23 mouse cellular contexts compared by ENCODE assay signal in the genomic region with DNA sequence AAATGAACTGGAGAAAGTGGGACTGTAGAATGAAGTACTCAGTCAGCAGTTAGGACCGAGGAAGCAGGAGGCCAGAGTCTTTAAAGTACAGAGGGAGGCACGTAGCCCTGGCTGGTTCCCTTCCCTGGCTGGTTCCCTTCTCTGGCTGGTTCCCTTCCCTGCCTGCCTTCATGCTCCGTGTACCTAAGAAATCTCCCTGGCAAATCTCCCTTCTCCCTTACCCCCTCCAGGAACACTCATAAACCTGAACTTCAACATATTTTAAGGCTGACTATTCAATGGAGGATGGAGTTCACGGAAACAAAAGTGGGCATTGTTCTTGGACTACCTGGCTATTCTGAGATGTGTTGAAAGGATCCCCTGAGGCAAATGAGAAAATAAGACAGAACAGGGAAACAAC.
DNase-seq lines count a peak whose midpoint lies in the region; ATAC-seq and TF ChIP-seq lines count a peak whose summit lies in the region.
"Had no signal": no experiment of that assay in that cellular context is flagged by ENCODE, and none has a peak within 500 bp of the region (broad histone marks: within the 10 kb centered on the region; RNA-seq: fewer than 3 reads in every experiment).

No protein-coding gene starts in this region.

- no peak overlapping the region for H3K4me2 ChIP-seq in embryonic facial prominence, embryonic 11.5 days (ENCODE audit: low read depth, low read length)
- H3K4me2 ChIP-seq in lung, embryonic 14.5 days, result no peak overlapping the region
- H3K4me2 ChIP-seq in lung, postnatal 0 days (replicated peaks; ENCODE audit: low read depth, low read length), result no peak overlapping the region
- H3K4me2 ChIP-seq: embryonic facial prominence, embryonic 12.5 days; heart, embryonic 15.5 days; limb, embryonic 13.5 days; liver, embryonic 15.5 days; midbrain, embryonic 15.5 days had no signal

- in situ Hi-C loops in Patski (cut with MboI; ENCODE audit: low pct_unique_long_range_greater_than_20kb), result no loop called here

- no peak overlapping the region for H3K4me3 ChIP-seq in embryonic facial prominence, embryonic 11.5 days (ENCODE audit: low read depth, low read length)
- no peak overlapping the region for H3K4me3 ChIP-seq in embryonic facial prominence, embryonic 10.5 days
- H3K4me3 ChIP-seq in lung, embryonic 14.5 days (ENCODE audit: low read depth, low read length), result no peak overlapping the region
- no peak overlapping the region for H3K4me3 ChIP-seq in lung, postnatal 0 days (ENCODE audit: low read depth, low read length)
- no peak overlapping the region for H3K4me3 ChIP-seq in heart, embryonic 10.5 days
- H3K4me3 ChIP-seq: embryonic facial prominence, embryonic 12.5 days; heart, adult 2 months; heart, embryonic 15.5 days; limb, embryonic 13.5 days; liver, embryonic 15.5 days; megakaryocyte, embryonic 14.5 days; midbrain, embryonic 15.5 days; myocyte had no signal

- CTCF ChIA-PET in Patski (lab: Charles Lee), result interaction anchor here (2.1 kb wide), 1 partner anchor 20 kb away, joined by 4 read pairs; no protein-coding TSS in a partner anchor

- H3K9me3 ChIP-seq in embryonic facial prominence, embryonic 11.5 days (replicated peaks; ENCODE audit: control insufficient read depth, low read length), result no peaks in the 10 kb centered on the region
- H3K9me3 ChIP-seq in embryonic facial prominence, embryonic 10.5 days, result no peaks in the 10 kb centered on the region
- H3K9me3 ChIP-seq in lung, embryonic 14.5 days (ENCODE audit: low read depth, low read length), result no peaks in the 10 kb centered on the region
- no peaks in the 10 kb centered on the region for H3K9me3 ChIP-seq in lung, postnatal 0 days (ENCODE audit: low read length)
- H3K9me3 ChIP-seq in heart, embryonic 10.5 days, result no peaks in the 10 kb centered on the region
- H3K9me3 ChIP-seq: embryonic facial prominence, embryonic 12.5 days; heart, embryonic 15.5 days; limb, embryonic 13.5 days; liver, embryonic 15.5 days; midbrain, embryonic 15.5 days had no signal

- TF ChIP-seq CTCF in lung, embryonic 14.5 days (IDR thresholded peaks at IDR 0.05; ENCODE audit: low read depth), result no peak
- no peak for TF ChIP-seq CTCF in Patski (IDR thresholded peaks at IDR 0.05)
- no peak for TF ChIP-seq CTCF in lung, postnatal 0 days (IDR thresholded peaks at IDR 0.05)

- no peaks in the 10 kb centered on the region for H3K36me3 ChIP-seq in embryonic facial prominence, embryonic 11.5 days (replicated peaks; ENCODE audit: control insufficient read depth, insufficient read depth, low read depth, low read length)
- no peaks in the 10 kb centered on the region for H3K36me3 ChIP-seq in embryonic facial prominence, embryonic 10.5 days (replicated peaks)
- H3K36me3 ChIP-seq in lung, embryonic 14.5 days (ENCODE audit: insufficient read depth), result no peaks in the 10 kb centered on the region
- H3K36me3 ChIP-seq in lung, postnatal 0 days (ENCODE audit: insufficient read depth, low read length), result no peaks in the 10 kb centered on the region
- no peaks in the 10 kb centered on the region for H3K36me3 ChIP-seq in heart, embryonic 10.5 days
- H3K36me3 ChIP-seq: embryonic facial prominence, embryonic 12.5 days; heart, embryonic 15.5 days; limb, embryonic 13.5 days; liver, embryonic 15.5 days; midbrain, embryonic 15.5 days had no signal

- H3K9ac ChIP-seq in embryonic facial prominence, embryonic 11.5 days (replicated peaks; ENCODE audit: low read length), result no peak overlapping the region
- H3K9ac ChIP-seq in lung, embryonic 14.5 days, result no peak overlapping the region
- no peak overlapping the region for H3K9ac ChIP-seq in lung, postnatal 0 days (replicated peaks; ENCODE audit: low read depth)
- H3K9ac ChIP-seq: embryonic facial prominence, embryonic 12.5 days; heart, embryonic 15.5 days; limb, embryonic 13.5 days; liver, embryonic 15.5 days; midbrain, embryonic 15.5 days had no signal

- H3K4me1 ChIP-seq in embryonic facial prominence, embryonic 11.5 days (ENCODE audit: control insufficient read depth, insufficient read depth, low read length), result no peaks in the 10 kb centered on the region
- H3K4me1 ChIP-seq in embryonic facial prominence, embryonic 10.5 days, result peaks cover 5% of the 10 kb centered on the region; the same call in 1 of the 2 replicates
- H3K4me1 ChIP-seq in lung, embryonic 14.5 days (ENCODE audit: insufficient read depth), result no peaks in the 10 kb centered on the region
- H3K4me1 ChIP-seq in lung, postnatal 0 days (ENCODE audit: insufficient read depth, low read depth, low read length), result no peaks in the 10 kb centered on the region
- no peaks in the 10 kb centered on the region for H3K4me1 ChIP-seq in heart, embryonic 10.5 days
- H3K4me1 ChIP-seq: embryonic facial prominence, embryonic 12.5 days; heart, embryonic 15.5 days; liver, embryonic 15.5 days; megakaryocyte, embryonic 14.5 days; midbrain, embryonic 15.5 days had no signal

- no peaks in the 10 kb centered on the region for H3K27me3 ChIP-seq in embryonic facial prominence, embryonic 11.5 days (ENCODE audit: control insufficient read depth, insufficient read depth, low read length)
- H3K27me3 ChIP-seq in embryonic facial prominence, embryonic 10.5 days (replicated peaks; ENCODE audit: low read depth, poor library complexity, severe bottlenecking), result no peaks in the 10 kb centered on the region
- no peaks in the 10 kb centered on the region for H3K27me3 ChIP-seq in lung, embryonic 14.5 days (ENCODE audit: insufficient read depth, low read length)
- no peaks in the 10 kb centered on the region for H3K27me3 ChIP-seq in Patski
- no peaks in the 10 kb centered on the region for H3K27me3 ChIP-seq in lung, postnatal 0 days (replicated peaks; ENCODE audit: insufficient read depth, low read length)
- no peaks in the 10 kb centered on the region for H3K27me3 ChIP-seq in heart, embryonic 10.5 days (ENCODE audit: insufficient read depth, poor library complexity, severe bottlenecking)
- H3K27me3 ChIP-seq: embryonic facial prominence, embryonic 12.5 days; heart, embryonic 15.5 days; limb, embryonic 13.5 days; liver, embryonic 15.5 days; megakaryocyte, embryonic 14.5 days; midbrain, embryonic 15.5 days had no signal

- H3K27ac ChIP-seq in embryonic facial prominence, embryonic 11.5 days (replicated peaks; ENCODE audit: low read depth, low read length), result no peak overlapping the region
- no peak overlapping the region for H3K27ac ChIP-seq in embryonic facial prominence, embryonic 10.5 days (replicated peaks)
- H3K27ac ChIP-seq in lung, embryonic 14.5 days (ENCODE audit: low read depth), result peak overlapping the region; percentile 75
- H3K27ac ChIP-seq in lung, postnatal 0 days (ENCODE audit: low read length), result no peak overlapping the region
- H3K27ac ChIP-seq in heart, embryonic 10.5 days, result no peak overlapping the region
- H3K27ac ChIP-seq: embryonic facial prominence, embryonic 12.5 days; heart, adult 2 months; heart, embryonic 15.5 days; hindbrain, postnatal 0 days; limb, embryonic 13.5 days; liver, embryonic 15.5 days; midbrain, embryonic 15.5 days had no signal

- POLR2A ChIA-PET in Patski (lab: Charles Lee), result no interaction called here

- 68% methylated on average over 4 of the region's 4 CpGs for WGBS in embryonic facial prominence, embryonic 11.5 days
- 76% methylated on average over 4 of the region's 4 CpGs for WGBS in embryonic facial prominence, embryonic 10.5 days
- 66% methylated on average over 4 of the region's 4 CpGs for WGBS in lung, embryonic 14.5 days
- 56% methylated on average over 4 of the region's 4 CpGs for WGBS in lung, postnatal 0 days
- WGBS in heart, embryonic 10.5 days, result 69% methylated on average over 4 of the region's 4 CpGs

- peak; percentile 9 for DNase-seq in embryonic facial prominence, embryonic 11.5 days (ENCODE audit: low spot score)
- no peak for DNase-seq in embryonic facial prominence, embryonic 10.5 days (ENCODE audit: low spot score)
- DNase-seq in lung, embryonic 14.5 days, result peak; percentile 61
- DNase-seq in lung, postnatal 4 days, result no peak
- DNase-seq in Patski (ENCODE audit: low read depth, low spot score), result peak; percentile 30
- DNase-seq in lung, postnatal 0 days (ENCODE audit: low spot score), result peak; percentile 78
- no peak for DNase-seq in spleen, postnatal 10 days (ENCODE audit: low spot score in 2 of 2)
- no peak for DNase-seq in heart, embryonic 10.5 days (ENCODE audit: low spot score)
- DNase-seq: adrenal gland, postnatal 10 days; cerebellum, adult 9-10 months; heart, adult 2 months; heart, postnatal 4 days; right cerebral cortex, postnatal 25 days had no signal

- TF ChIP-seq EP300 in lung, postnatal 0 days (IDR thresholded peaks at IDR 0.05), result peak; percentile 43; the same call in 1 of the 2 replicates

- ATAC-seq in embryonic facial prominence, embryonic 11.5 days (replicated peaks; ENCODE audit: insufficient number of reproducible peaks, low FRiP score, low TSS enrichment, low read depth), result no peak
- peak; percentile 86 for ATAC-seq in lung, embryonic 14.5 days (ENCODE audit: insufficient read depth)
- peak; percentile 67 for ATAC-seq in Patski
- ATAC-seq in lung, postnatal 0 days, result peak; percentile 83
- ATAC-seq: forebrain, embryonic 16.5 days; hindbrain, postnatal 0 days; intestine, postnatal 0 days; midbrain, embryonic 15.5 days had no signal

Comparison
In these comparisons a context has a peak if more than half of its experiments do, and no peak if none do; other contexts are left out.
1. DNase-seq: peak in embryonic facial prominence, embryonic 11.5 days (single experiment), lung, embryonic 14.5 days (single experiment), Patski (single experiment) and lung, postnatal 0 days (single experiment); none in embryonic facial prominence, embryonic 10.5 days (single experiment), lung, postnatal 4 days (0 of 2), spleen, postnatal 10 days (0 of 2) and heart, embryonic 10.5 days (single experiment).